Mouse (Mus musculus): ENCODE data around the gene Adarb2. TPM values are rescaled to one million over a fixed set of nuclear protein-coding genes. Genes with fewer than 3 reads are reported as not detected.

The Adarb2 gene
- polyA plus RNA-seq (2015; fragmentation: Nextera tagmentation; extraction: Ambion mirVana), result 0.07 and 0.10 TPM in 2 replicates

GRCm38 (mm10) chr13:8202681-8203476 lies at the start of gene Adarb2:
Gene Adarb2, plus strand, starts transcription at chr13:8202866.
- no peak for DNase-seq (ENCODE audit: low spot score)

GRCm38 (mm10) chr13:8173800-8174199 lies 28.9 kb upstream of the Adarb2 start:
- no peak for DNase-seq (ENCODE audit: low spot score)

- no peak for DNase-seq (ENCODE audit: low spot score)
Measured at GRCm38 (mm10) chr13:8191977-8192376, 10.7 kb upstream of the Adarb2 start.

GRCm38 (mm10) chr13:8199186-8199880 lies 3.3 kb upstream of the Adarb2 start:
- no peak for DNase-seq (ENCODE audit: low spot score)

GRCm38 (mm10) chr13:8203477-8203813 lies 779 bp downstream of the Adarb2 start:
- DNase-seq (ENCODE audit: low spot score), result no peak

- no peak for DNase-seq (ENCODE audit: low spot score)
Measured at GRCm38 (mm10) chr13:8207337-8207736, 4.7 kb downstream of the Adarb2 start.

GRCm38 (mm10) chr13:8210776-8211175 lies 8.1 kb downstream of the Adarb2 start:
- DNase-seq (ENCODE audit: low spot score), result no peak

- DNase-seq (ENCODE audit: low spot score), result no peak
Measured at GRCm38 (mm10) chr13:8238871-8239270, 36.2 kb downstream of the Adarb2 start.

- DNase-seq (ENCODE audit: low spot score), result no peak
Measured at GRCm38 (mm10) chr13:8248016-8248667, 45.5 kb downstream of the Adarb2 start.

GRCm38 (mm10) chr13:8272158-8272945 lies 69.7 kb downstream of the Adarb2 start:
- no peak for DNase-seq (ENCODE audit: low spot score)

GRCm38 (mm10) chr13:8283116-8283515 lies 80.5 kb downstream of the Adarb2 start:
- DNase-seq (ENCODE audit: low spot score), result no peak

- no peak for DNase-seq (ENCODE audit: low spot score)
Measured at GRCm38 (mm10) chr13:8316347-8317141, 113.9 kb downstream of the Adarb2 start.

- DNase-seq (ENCODE audit: low spot score), result no peak
Measured at GRCm38 (mm10) chr13:8333589-8334455, 131.2 kb downstream of the Adarb2 start.

GRCm38 (mm10) chr13:8334580-8334979 lies 131.9 kb downstream of the Adarb2 start:
- DNase-seq (ENCODE audit: low spot score), result no peak

- DNase-seq (ENCODE audit: low spot score), result no peak
Measured at GRCm38 (mm10) chr13:8341086-8341807, 138.6 kb downstream of the Adarb2 start.

GRCm38 (mm10) chr13:8347147-8347546 lies 144.5 kb downstream of the Adarb2 start:
- DNase-seq (ENCODE audit: low spot score), result no peak

GRCm38 (mm10) chr13:8352341-8352740 lies 149.7 kb downstream of the Adarb2 start:
- no peak for DNase-seq (ENCODE audit: low spot score)

GRCm38 (mm10) chr13:8352952-8353351 lies 150.3 kb downstream of the Adarb2 start:
- DNase-seq (ENCODE audit: low spot score), result no peak

- DNase-seq (ENCODE audit: low spot score), result no peak
Measured at GRCm38 (mm10) chr13:8365523-8365922, 162.9 kb downstream of the Adarb2 start.

Data from thymus, postnatal 0 days (tissue).